Mouse (Mus musculus) heart, postnatal 14 days (tissue): ENCODE results near the gene Zfp977. TPM values are rescaled to one million over a fixed set of nuclear protein-coding genes. Genes with fewer than 3 reads are reported as not detected.
"Not testable (repeated sequence)": the region's sequence is repeated elsewhere in the genome, so short reads cannot be mapped to it uniquely, and the experiment has no call there.

Experiments used
- DNase-seq, 2 experiments: peaks; one replicate each; pipeline ENCODE4 v3.0.0; 2021 to 2022
- intact Hi-C: fragments of 180-260 bp; cut with DNase I; formaldehyde crosslinking; loops from one replicate; pipeline ENCODE4 v1.15.1; 2025
- long read RNA-seq, 2 experiments: library from polyadenylated mRNA; stranded (forward); transcript quantifications; one replicate each; pipeline ENCODE4 v2.0.0; 2021
- microRNA-seq, 2 experiments: library from miRNA; unstranded; fragments of <30 nt; microRNA quantifications; one replicate each; pipeline ENCODE4 v1.2.0; 2021 to 2022
- total RNA-seq, 2 experiments: library from RNA; stranded (reverse); gene quantifications; 2 replicates each; pipeline ENCODE4 v1.2.3; 2021

Gene Zfp977
- under 1 TPM; 0.38 to 0.80 TPM for total RNA-seq
- long read RNA-seq, experiment 1: 0 reads
- long read RNA-seq, experiment 2, partial matches to known transcripts: 0 of 1 reads
- long read RNA-seq, experiment 2, other reads (novel, unspliced or antisense): 1 of 1 reads

- intact Hi-C loops, DNase-seq: not testable (repeated sequence)
Measured at GRCm38 (mm10) chr7:42592413-42592812, at the start of gene Zfp977. TSS of gene Zfp977 (minus strand) at chr7:42592547.

GRCm38 (mm10) chr7:42631031-42631430 lies 38.7 kb upstream of the Zfp977 start:
- intact Hi-C loops, DNase-seq: not testable (repeated sequence)

- intact Hi-C loops, DNase-seq: not testable (repeated sequence)
Measured at GRCm38 (mm10) chr7:42595666-42596065, 3.3 kb upstream of the Zfp977 start.

GRCm38 (mm10) chr7:42591311-42591710 lies 1.0 kb downstream of the Zfp977 start:
- intact Hi-C loops: not testable (repeated sequence)

GRCm38 (mm10) chr7:42578488-42578887 lies 13.9 kb downstream of the Zfp977 start, which contains the start of gene Gm21028:
TSS of gene Gm21028 (minus strand) at chr7:42578588.
- DNase-seq: no peak
- intact Hi-C loops: no loop called here

More at GRCm38 (mm10) chr7:42591311-42591710, 1.0 kb downstream of the Zfp977 start:
- DNase-seq: not testable (repeated sequence)

- DNase-seq: no peak
- intact Hi-C loops: no loop called here
Measured at GRCm38 (mm10) chr7:42551766-42552165, 40.6 kb downstream of the Zfp977 start.

Small RNA genes within 50 kb of the gene (microRNA-seq; reads per million reads assigned to microRNA genes)
- gene Gm24938: 0 reads per million in 2 experiments

Other genes with a start within 250 kb of the Zfp977 start
- not detected for gene 4933421I07Rik, start 144.4 kb downstream of the Zfp977 start, total RNA-seq
- gene Zfp141, start 86.8 kb downstream of the Zfp977 start, total RNA-seq: 1 to 10 TPM; 6.8 to 7.2 TPM
- gene Gm21028, start 14.0 kb downstream of the Zfp977 start, total RNA-seq: not detected
- 1 to 10 TPM; 2.4 to 2.5 TPM for gene Zfp976, start 50.0 kb upstream of the Zfp977 start, total RNA-seq
- gene Zfp975, start 100.2 kb upstream of the Zfp977 start, total RNA-seq: 1 to 10 TPM; 5.0 to 5.4 TPM
- not detected for gene Gm17067, start 134.5 kb upstream of the Zfp977 start, total RNA-seq
- not detected for gene Vmn2r62, start 201.0 kb upstream of the Zfp977 start, total RNA-seq